Mouse (Mus musculus) olfactory bulb, adult 2 months (tissue): Measurements from ENCODE around the gene Tbx10. TPM values are rescaled to one million over a fixed set of nuclear protein-coding genes. Genes with fewer than 3 reads are reported as not detected.
A peak's percentile ranks its signal among the peaks of the same experiment; 100 is the strongest.
"Not testable (repeated sequence)": the region's sequence is repeated elsewhere in the genome, so short reads cannot be mapped to it uniquely, and the experiment has no call there.

ENCODE experiments used
- H3K27ac ChIP-seq: fragments of 200-500 bp; 2 replicates; pipeline ENCODE4 v1.5.1; 2012; ENCODE audit warnings: low read depth, low read length; ENCODE audit not compliant: insufficient read depth
- H3K4me1 ChIP-seq: fragments of 200-500 bp; 2 replicates; pipeline ENCODE4 v1.6.1; 2012; ENCODE audit warnings: low read length; ENCODE audit not compliant: control insufficient read depth, insufficient read depth
- H3K4me3 ChIP-seq: fragments of 200-500 bp; 2 replicates; pipeline ENCODE4 v1.5.1; 2012; ENCODE audit warnings: mild to moderate bottlenecking, low read depth, low read length, moderate library complexity; ENCODE audit not compliant: insufficient read depth
- CTCF ChIP-seq: fragments of 200-500 bp; IDR thresholded peaks from 2 replicates; pipeline ENCODE4 v1.5.1; 2012; ENCODE audit warnings: low read depth, mild to moderate bottlenecking, low read length, moderate library complexity; ENCODE audit not compliant: insufficient read depth
- POLR2A ChIP-seq: fragments of 200-500 bp; IDR thresholded peaks from 2 replicates; pipeline ENCODE4 v1.6.1; 2012; ENCODE audit warnings: mild to moderate bottlenecking, low read depth, low read length, moderate library complexity; ENCODE audit not compliant: insufficient read depth
- WGBS: fragments of 180-500 bp; shearing (Covaris S2); methylation state at CpG from one replicate; pipeline ENCODE4 v1.1.7; 2018; 5-methylcytosine and 5-hydroxymethylcytosine counted together
- polyA plus RNA-seq: library from polyadenylated mRNA; stranded (reverse); fragments of >200 nt; gene quantifications from 2 replicates; pipeline ENCODE4 v1.2.4, GENCODE M21; 2012; ENCODE audit warnings: low replicate concordance; ENCODE audit not compliant: missing spikeins, insufficient read depth, insufficient read length

The Tbx10 gene
- polyA plus RNA-seq, 1 experiment: not detected

DNA sequence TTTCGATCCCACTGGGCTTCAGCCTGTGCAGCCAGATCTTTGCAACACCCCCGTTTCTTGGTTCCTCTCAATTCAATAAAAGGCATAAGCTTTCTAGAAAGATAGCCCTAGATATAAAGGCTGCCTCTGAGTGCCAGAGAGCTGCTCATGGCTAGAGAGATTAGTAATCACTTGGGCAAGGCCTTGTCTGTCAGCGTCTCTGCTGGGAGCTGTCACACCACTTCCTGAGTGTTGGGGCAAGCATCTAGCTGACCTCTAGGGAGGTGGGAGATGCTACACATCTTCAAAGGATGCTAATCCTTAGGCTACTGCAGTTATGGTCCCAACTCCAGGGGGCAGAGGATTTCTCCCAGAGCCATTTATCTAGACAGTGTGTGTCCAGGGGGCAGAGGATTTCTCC lies 25.3 kb upstream of the Tbx10 start:
- no peak overlapping the region for H3K27ac ChIP-seq
- no peak for TF ChIP-seq CTCF
- no peak for TF ChIP-seq POLR2A
- 72% methylated on average over 3 of the region's 3 CpGs for WGBS

GRCm38 (mm10) chr19:3972229-3972628 lies 20.3 kb upstream of the Tbx10 start, which contains the start of gene Aldh3b2:
Aldh3b2 (plus strand) TSS chr19:3972328.
- WGBS: 57% methylated on average over 9 of the region's 9 CpGs
- H3K4me3 ChIP-seq: no peak within 1 kb of the TSS
- H3K27ac ChIP-seq: no peak within 1 kb of the TSS
- TF ChIP-seq POLR2A (no peak), CTCF (no peak)
- H3K4me1 ChIP-seq: peaks cover 7% of the 10 kb centered on the region

More for the DNA sequence above, 25.3 kb upstream of the Tbx10 start:
- no peak overlapping the region for H3K4me3 ChIP-seq
- no peaks in the 10 kb centered on the region for H3K4me1 ChIP-seq

- WGBS: 39% methylated on average over 6 of the region's 6 CpGs
- H3K4me3 ChIP-seq, H3K4me1 ChIP-seq, H3K27ac ChIP-seq: not testable (repeated sequence)
Measured at GRCm38 (mm10) chr19:3974608-3975007, 17.9 kb upstream of the Tbx10 start.

- Histone ChIP-seq H3K4me3 (no peak overlapping the region), H3K27ac (no peak overlapping the region), H3K4me1 (peaks cover 16% of the 10 kb centered on the region)
- 93% methylated on average over 2 of the region's 2 CpGs for WGBS
- TF ChIP-seq POLR2A (no peak), CTCF (no peak)
Measured at GRCm38 (mm10) chr19:3975866-3976265, 16.7 kb upstream of the Tbx10 start.

DNA sequence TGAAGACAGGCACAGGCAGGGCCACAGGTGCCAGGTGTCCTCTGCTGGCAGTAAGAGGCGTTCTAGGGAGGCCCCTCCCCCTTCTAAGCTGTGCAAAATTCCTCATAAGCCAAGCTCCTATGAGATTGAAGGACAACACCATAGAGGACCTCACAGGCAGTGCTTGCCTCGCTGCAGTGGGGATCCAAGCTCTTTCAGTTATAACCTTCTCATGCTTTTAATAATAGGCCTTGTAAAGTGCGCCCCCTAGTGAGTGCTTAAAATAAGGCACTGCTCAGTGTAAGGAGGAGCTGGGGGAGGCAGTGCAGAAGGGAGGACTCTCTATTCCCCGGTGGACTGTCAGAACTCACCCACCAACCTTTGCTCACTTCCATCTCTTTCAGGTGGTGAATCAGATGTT lies 12.2 kb upstream of the Tbx10 start:
- no peak overlapping the region for H3K4me3 ChIP-seq
- peaks cover 14% of the 10 kb centered on the region for H3K4me1 ChIP-seq
- TF ChIP-seq POLR2A (no peak), CTCF (no peak)
- H3K27ac ChIP-seq: no peak overlapping the region
- WGBS: 12% methylated on average over 4 of the region's 4 CpGs

GRCm38 (mm10) chr19:3980917-3981316 lies 11.6 kb upstream of the Tbx10 start:
- TF ChIP-seq POLR2A: no peak
- TF ChIP-seq CTCF: no peak
- whole genome bisulfite sequencing: 83% methylated on average over 9 of the region's 9 CpGs
- peaks cover 15% of the 10 kb centered on the region for H3K4me1 ChIP-seq
- no peak overlapping the region for H3K4me3 ChIP-seq
- no peak overlapping the region for H3K27ac ChIP-seq

GRCm38 (mm10) chr19:3983527-3984200 lies 8.9 kb upstream of the Tbx10 start:
- WGBS: 55% methylated on average over 9 of the region's 9 CpGs
- no peak for TF ChIP-seq CTCF
- Histone ChIP-seq H3K4me3 (no peak overlapping the region), H3K4me1 (peaks cover 25% of the 10 kb centered on the region), H3K27ac (no peak overlapping the region)

DNA sequence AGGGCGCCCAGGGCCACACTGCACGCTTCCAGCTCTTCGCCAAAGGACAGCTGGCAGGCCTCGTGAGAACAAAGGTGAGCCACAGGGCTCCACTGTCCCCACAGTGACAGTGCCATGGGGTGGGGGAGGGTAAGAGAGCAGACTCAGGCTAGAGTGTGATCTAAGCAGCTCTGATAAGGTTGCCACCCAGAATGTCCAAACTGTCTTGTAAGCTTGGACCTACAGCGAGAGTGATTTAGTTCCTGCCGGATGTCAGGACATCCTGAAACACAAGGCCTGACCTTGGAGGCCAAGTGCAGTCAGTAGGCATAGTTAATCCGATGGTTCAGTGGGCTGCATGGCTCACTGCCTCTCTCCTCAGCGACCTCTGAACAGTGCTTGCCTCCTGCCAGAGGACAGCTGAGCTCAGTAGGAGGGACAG lies 7.3 kb upstream of the Tbx10 start:
- TF ChIP-seq POLR2A (no peak), CTCF (no peak)
- Histone ChIP-seq H3K27ac (no peak overlapping the region), H3K4me1 (peaks cover 16% of the 10 kb centered on the region), H3K4me3 (no peak overlapping the region)
- 65% methylated on average over 8 of the region's 8 CpGs for WGBS

DNA sequence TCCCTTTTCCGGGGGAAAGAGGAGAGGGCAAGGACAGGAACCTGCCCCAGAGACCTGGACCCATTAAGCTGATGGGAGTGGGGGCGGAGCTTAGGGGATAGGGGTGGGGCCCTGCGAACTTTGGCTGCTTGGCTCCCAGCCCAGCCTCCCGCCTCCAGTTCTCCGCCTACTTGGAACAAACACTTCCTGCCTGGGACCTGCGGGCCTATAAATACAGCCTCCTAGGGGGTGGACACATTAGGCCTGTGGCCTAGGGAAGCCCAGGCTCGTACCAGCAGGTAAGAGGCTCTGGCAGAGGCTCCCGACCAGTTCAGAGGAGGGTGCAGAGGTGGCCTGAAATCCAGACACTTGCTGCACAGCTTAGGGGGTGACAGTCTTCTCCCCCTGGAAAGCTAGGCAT lies 6.2 kb upstream of the Tbx10 start, which contains the start of gene Acy3:
Gene Acy3, plus strand, starts transcription at position 237 of the 400 bp plus-strand sequence.
- H3K4me1 ChIP-seq: peaks cover 16% of the 10 kb centered on the region
- H3K4me3 ChIP-seq: no peak within 1 kb of the TSS
- TF ChIP-seq POLR2A (no peak), CTCF (no peak)
- H3K27ac ChIP-seq: 0 out of 2 replicates have a peak within 1 kb of the TSS, but pooled peaks have one; percentile 2
- WGBS: 28% methylated on average over 8 of the region's 8 CpGs

GRCm38 (mm10) chr19:3988066-3988465 lies 4.5 kb upstream of the Tbx10 start:
- WGBS: 92% methylated on average over 14 of the region's 14 CpGs
- Histone ChIP-seq H3K27ac (no peak overlapping the region), H3K4me3 (no peak overlapping the region), H3K4me1 (peaks cover 16% of the 10 kb centered on the region)
- TF ChIP-seq POLR2A: no peak
- no peak for TF ChIP-seq CTCF
